Mouse (Mus musculus): ENCODE data around the gene Tmprss13. TPM values are rescaled to one million over a fixed set of nuclear protein-coding genes. Genes with fewer than 3 reads are reported as not detected.

Gene Tmprss13
- total and polyA plus RNA-seq, 3 experiments: 0.15 to 0.73 (median 0.26) TPM

GRCm38 (mm10) chr9:45329577-45329976 lies 10.7 kb downstream of the Tmprss13 start:
- DNase-seq: no peak

GRCm38 (mm10) chr9:45337406-45337805 lies 18.5 kb downstream of the Tmprss13 start:
- DNase-seq: peak; percentile 29

- no peak for DNase-seq
Measured at GRCm38 (mm10) chr9:45343066-45343465, 24.2 kb downstream of the Tmprss13 start.

- DNase-seq: peak; percentile 66
Measured at GRCm38 (mm10) chr9:45345516-45345915, 26.6 kb downstream of the Tmprss13 start.

GRCm38 (mm10) chr9:45346276-45346675 lies 27.4 kb downstream of the Tmprss13 start:
- DNase-seq: peak; percentile 45

GRCm38 (mm10) chr9:45348560-45348959 lies 29.7 kb downstream of the Tmprss13 start:
- DNase-seq: no peak

- DNase-seq: no peak
Measured at GRCm38 (mm10) chr9:45349181-45349580, 30.3 kb downstream of the Tmprss13 start.

- DNase-seq: no peak
Measured at GRCm38 (mm10) chr9:45349851-45350250, 31.0 kb downstream of the Tmprss13 start.

GRCm38 (mm10) chr9:45355192-45355591 lies 36.3 kb downstream of the Tmprss13 start:
- no peak for DNase-seq

GRCm38 (mm10) chr9:45358356-45358755 lies 39.5 kb downstream of the Tmprss13 start:
- DNase-seq: no peak

- peak; percentile 34 for DNase-seq
Measured at GRCm38 (mm10) chr9:45362051-45362461, 43.2 kb downstream of the Tmprss13 start.

- no peak for DNase-seq
Measured at GRCm38 (mm10) chr9:45363639-45364214, 44.8 kb downstream of the Tmprss13 start.

- DNase-seq: no peak
Measured at GRCm38 (mm10) chr9:45367716-45368115, 48.8 kb downstream of the Tmprss13 start.

GRCm38 (mm10) chr9:45368341-45368901 lies 49.5 kb downstream of the Tmprss13 start:
- DNase-seq: peak; percentile 82

GRCm38 (mm10) chr9:45370117-45370561 lies 51.2 kb downstream of the Tmprss13 start, which contains the start of gene Fxyd6:
Gene Fxyd6 (plus strand): TSS chr9:45370185.
- peak; percentile 91 for DNase-seq

GRCm38 (mm10) chr9:45370616-45371336 lies 51.9 kb downstream of the Tmprss13 start:
- peak; percentile 29 for DNase-seq

- DNase-seq: no peak
Measured at GRCm38 (mm10) chr9:45371337-45371707, 52.4 kb downstream of the Tmprss13 start.

GRCm38 (mm10) chr9:45373896-45374295 lies 55.0 kb downstream of the Tmprss13 start:
- DNase-seq: no peak

- DNase-seq: no peak
Measured at GRCm38 (mm10) chr9:45374988-45375502, 56.1 kb downstream of the Tmprss13 start.

GRCm38 (mm10) chr9:45376427-45376826 lies 57.5 kb downstream of the Tmprss13 start:
- no peak for DNase-seq

- no peak for DNase-seq
Measured at GRCm38 (mm10) chr9:45376883-45377282, 58.0 kb downstream of the Tmprss13 start.

- DNase-seq: peak; percentile 62
Measured at GRCm38 (mm10) chr9:45380411-45381251, 61.7 kb downstream of the Tmprss13 start.

Data from adrenal gland, adult 2 months (tissue).